Mouse (Mus musculus) lung, postnatal 0 days (tissue): ENCODE measurements at regions not wholly inside any gene's neighbourhood (a gene's known extent, or its start where the extent isn't known, plus 50 kb on each side); places are given as distances from the start of the nearest gene placed in this dataset.

Experiments
- ATAC-seq: fragments of 200-750 bp; cut with Nextera tagmentation; 2 replicates; pipeline ENCODE4 v1.8.0; 2017; ENCODE audit warnings: moderate library complexity
- DNase-seq: peaks from one replicate; pipeline ENCODE4 v3.0.0-alpha.2; 2016; ENCODE audit warnings: low spot score
- H3K27ac ChIP-seq: fragments of 300-500 bp; sonication (generic); 2 replicates; pipeline ENCODE4 v1.5.1; 2014; ENCODE audit warnings: antibody characterized with exemption, mild to moderate bottlenecking, low read length, mixed read lengths
- H3K27me3 ChIP-seq: fragments of 300-500 bp; sonication (generic); replicated peaks from 2 replicates; pipeline ENCODE4 v1.6.1; 2014; ENCODE audit warnings: low read length, mixed read lengths; ENCODE audit not compliant: insufficient read depth
- H3K36me3 ChIP-seq: fragments of 300-500 bp; sonication (generic); 2 replicates; pipeline ENCODE4 v1.6.1; 2014; ENCODE audit warnings: low read length, mixed read lengths; ENCODE audit not compliant: insufficient read depth
- H3K4me1 ChIP-seq: fragments of 300-500 bp; sonication (generic); 2 replicates; pipeline ENCODE4 v1.6.1; 2014; ENCODE audit warnings: antibody characterized with exemption, low read depth, low read length, mixed read lengths; ENCODE audit not compliant: insufficient read depth
- H3K4me2 ChIP-seq: fragments of 300-500 bp; sonication (generic); replicated peaks from 2 replicates; pipeline ENCODE4 v1.6.1; 2014; ENCODE audit warnings: low read depth, mild to moderate bottlenecking, low read length, moderate library complexity, mixed read lengths
- H3K4me3 ChIP-seq: fragments of 300-500 bp; sonication (generic); 2 replicates; pipeline ENCODE4 v1.5.1; 2014; ENCODE audit warnings: low read depth, low read length
- H3K9ac ChIP-seq: fragments of 300-500 bp; sonication (generic); replicated peaks from 2 replicates; pipeline ENCODE4 v1.6.1; 2014; ENCODE audit warnings: low read depth, mild to moderate bottlenecking
- H3K9me3 ChIP-seq: fragments of 300-500 bp; sonication (generic); 2 replicates; pipeline ENCODE4 v1.6.1; 2016; ENCODE audit warnings: low read length, mixed read lengths
- CTCF ChIP-seq: IDR thresholded peaks from 2 replicates; pipeline ENCODE4 v1.5.1; 2016; ENCODE audit warnings: antibody characterized with exemption, mild to moderate bottlenecking
- EP300 ChIP-seq: IDR thresholded peaks from 2 replicates; pipeline ENCODE4 v1.6.1; 2016; ENCODE audit warnings: antibody characterized with exemption, mild to moderate bottlenecking, control low read depth
- WGBS: fragments of 180-500 bp; shearing (Covaris S2); extraction: QIAGEN DNeasy Blood & Tissue Kit; methylation state at CpG from one replicate; pipeline ENCODE4 v1.1.7; 2014; 5-methylcytosine and 5-hydroxymethylcytosine counted together

- no peaks in the 10 kb centered on the region for H3K36me3 ChIP-seq
- H3K27ac ChIP-seq = no peak overlapping the region
- H3K4me2 ChIP-seq = no peak overlapping the region
- no peak for TF ChIP-seq EP300
- TF ChIP-seq CTCF = no peak
- 0 out of 2 replicates have a peak, but pooled peaks cover 5% of the 10 kb centered on the region for H3K4me1 ChIP-seq
- H3K27me3 ChIP-seq = no peaks in the 10 kb centered on the region
- H3K4me3 ChIP-seq = no peak overlapping the region
- 45% methylated on average over 4 of the region's 4 CpGs for WGBS
- no peak for DNase-seq
- ATAC-seq = no peak
- no peak overlapping the region for H3K9ac ChIP-seq
- no peaks in the 10 kb centered on the region for H3K9me3 ChIP-seq
These were observed 193.6 kb downstream of the Gm19410 start for GRCm38 (mm10) chr8:35959201-35959600.

- DNase-seq (peak; percentile 46), ATAC-seq (peak; percentile 38)
- Histone ChIP-seq H3K27ac (0 out of 2 replicates have a peak overlapping the region, but pooled peaks have one; percentile 3), H3K4me3 (no peak overlapping the region), H3K9ac (no peak overlapping the region), H3K36me3 (no peaks in the 10 kb centered on the region), H3K27me3 (no peaks in the 10 kb centered on the region), H3K4me1 (peaks cover 10% of the 10 kb centered on the region; the same call in 1 of the 2 replicates), H3K4me2 (no peak overlapping the region), H3K9me3 (no peaks in the 10 kb centered on the region)
- TF ChIP-seq CTCF (no peak), EP300 (no peak)
- 39% methylated on average over 9 of the region's 9 CpGs for WGBS
These were observed 195.5 kb downstream of the Gm19410 start for GRCm38 (mm10) chr8:35960867-35961614.

GRCm38 (mm10) chr8:35961615-35962220, 196.1 kb downstream of the Gm19410 start:
- no peak overlapping the region for H3K4me2 ChIP-seq
- H3K9me3 ChIP-seq = no peaks in the 10 kb centered on the region
- no peak for TF ChIP-seq EP300
- no peak for TF ChIP-seq CTCF
- 0 out of 2 replicates have a peak overlapping the region, but pooled peaks have one; percentile 3 for H3K27ac ChIP-seq
- DNase-seq = peak; percentile 30
- no peaks in the 10 kb centered on the region for H3K36me3 ChIP-seq
- no peak overlapping the region for H3K9ac ChIP-seq
- no peak overlapping the region for H3K4me3 ChIP-seq
- WGBS = 58% methylated on average over 20 of the region's 20 CpGs
- no peaks in the 10 kb centered on the region for H3K27me3 ChIP-seq
- ATAC-seq = peak; percentile 46
- H3K4me1 ChIP-seq = peaks cover 10% of the 10 kb centered on the region; the same call in 1 of the 2 replicates

- 28% methylated on average over 1 of the region's 1 CpGs for WGBS
- ATAC-seq (no peak), DNase-seq (no peak)
- Histone ChIP-seq H3K27me3 (no peaks in the 10 kb centered on the region), H3K9ac (no peak overlapping the region), H3K36me3 (no peaks in the 10 kb centered on the region), H3K4me1 (peaks cover 10% of the 10 kb centered on the region; the same call in 1 of the 2 replicates), H3K27ac (no peak overlapping the region), H3K9me3 (no peaks in the 10 kb centered on the region), H3K4me2 (no peak overlapping the region), H3K4me3 (no peak overlapping the region)
- no peak for TF ChIP-seq EP300
- no peak for TF ChIP-seq CTCF
These were observed 199.3 kb downstream of the Gm19410 start for GRCm38 (mm10) chr8:35964932-35965331.

- peak overlapping the region; percentile 75 for H3K27ac ChIP-seq
- peaks cover 5% of the 10 kb centered on the region; the same call in 1 of the 2 replicates for H3K4me1 ChIP-seq
- H3K9ac ChIP-seq = no peak overlapping the region
- peak; percentile 96 for TF ChIP-seq EP300
- TF ChIP-seq CTCF = no peak
- ATAC-seq (peak; percentile 85), DNase-seq (peak; percentile 90)
- no peaks in the 10 kb centered on the region for H3K27me3 ChIP-seq
- no peaks in the 10 kb centered on the region for H3K9me3 ChIP-seq
- H3K36me3 ChIP-seq = no peaks in the 10 kb centered on the region
- WGBS = 32% methylated on average over 9 of the region's 9 CpGs
- H3K4me2 ChIP-seq = no peak overlapping the region
- no peak overlapping the region for H3K4me3 ChIP-seq
These were observed 202.8 kb downstream of the Gm19410 start for GRCm38 (mm10) chr8:35968341-35968740.

GRCm38 (mm10) chr8:35971082-35971481, 205.5 kb downstream of the Gm19410 start:
- Histone ChIP-seq H3K4me3 (no peak overlapping the region), H3K4me1 (peaks cover 4% of the 10 kb centered on the region; the same call in 1 of the 2 replicates), H3K9me3 (no peaks in the 10 kb centered on the region), H3K9ac (no peak overlapping the region), H3K4me2 (no peak overlapping the region), H3K36me3 (no peaks in the 10 kb centered on the region), H3K27me3 (no peaks in the 10 kb centered on the region), H3K27ac (no peak overlapping the region)
- ATAC-seq = peak; percentile 71
- 61% methylated on average over 7 of the region's 7 CpGs for WGBS
- peak; percentile 83 for DNase-seq
- TF ChIP-seq CTCF (no peak), EP300 (no peak)
